Mouse (Mus musculus) olfactory bulb, adult 2 months (tissue): ENCODE measurements at regions not wholly inside any gene's neighbourhood (a gene's known extent, or its start where the extent isn't known, plus 50 kb on each side); places are given as distances from the start of the nearest gene placed in this dataset.

ENCODE experiments used
- H3K27ac ChIP-seq: fragments of 200-500 bp; 2 replicates; pipeline ENCODE4 v1.5.1; 2012; ENCODE audit warnings: low read depth, low read length; ENCODE audit not compliant: insufficient read depth
- H3K4me1 ChIP-seq: fragments of 200-500 bp; 2 replicates; pipeline ENCODE4 v1.6.1; 2012; ENCODE audit warnings: low read length; ENCODE audit not compliant: control insufficient read depth, insufficient read depth
- H3K4me3 ChIP-seq: fragments of 200-500 bp; 2 replicates; pipeline ENCODE4 v1.5.1; 2012; ENCODE audit warnings: mild to moderate bottlenecking, low read depth, low read length, moderate library complexity; ENCODE audit not compliant: insufficient read depth
- CTCF ChIP-seq: fragments of 200-500 bp; IDR thresholded peaks from 2 replicates; pipeline ENCODE4 v1.5.1; 2012; ENCODE audit warnings: low read depth, mild to moderate bottlenecking, low read length, moderate library complexity; ENCODE audit not compliant: insufficient read depth
- POLR2A ChIP-seq: fragments of 200-500 bp; IDR thresholded peaks from 2 replicates; pipeline ENCODE4 v1.6.1; 2012; ENCODE audit warnings: mild to moderate bottlenecking, low read depth, low read length, moderate library complexity; ENCODE audit not compliant: insufficient read depth
- WGBS: fragments of 180-500 bp; shearing (Covaris S2); methylation state at CpG from one replicate; pipeline ENCODE4 v1.1.7; 2018; 5-methylcytosine and 5-hydroxymethylcytosine counted together

DNA sequence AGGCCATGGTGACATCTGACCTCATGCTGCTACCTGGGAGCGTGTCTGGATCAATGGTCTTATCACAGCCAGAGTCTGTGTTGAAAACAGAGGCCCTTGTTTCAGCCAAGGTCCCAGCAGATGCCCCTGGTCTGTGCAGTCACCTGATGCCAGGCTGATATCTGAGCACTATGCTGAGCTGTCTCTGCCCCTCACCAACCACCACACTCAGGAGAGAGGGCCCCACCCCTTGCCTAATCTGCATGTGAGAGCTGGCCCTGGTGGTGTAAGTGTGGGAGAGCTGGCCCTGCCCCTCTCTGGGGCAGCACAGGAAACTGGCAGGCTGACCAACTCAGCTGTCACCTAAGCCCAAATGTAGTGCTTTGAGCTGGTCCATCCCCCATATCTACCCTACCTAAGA, 210.5 kb upstream of the A1bg start:
- no peaks in the 10 kb centered on the region for H3K4me1 ChIP-seq
- H3K27ac ChIP-seq: no peak overlapping the region
- no peak overlapping the region for H3K4me3 ChIP-seq
- TF ChIP-seq CTCF: no peak
- no peak for TF ChIP-seq POLR2A
- 90% methylated on average over 1 of the region's 1 CpGs for WGBS

DNA sequence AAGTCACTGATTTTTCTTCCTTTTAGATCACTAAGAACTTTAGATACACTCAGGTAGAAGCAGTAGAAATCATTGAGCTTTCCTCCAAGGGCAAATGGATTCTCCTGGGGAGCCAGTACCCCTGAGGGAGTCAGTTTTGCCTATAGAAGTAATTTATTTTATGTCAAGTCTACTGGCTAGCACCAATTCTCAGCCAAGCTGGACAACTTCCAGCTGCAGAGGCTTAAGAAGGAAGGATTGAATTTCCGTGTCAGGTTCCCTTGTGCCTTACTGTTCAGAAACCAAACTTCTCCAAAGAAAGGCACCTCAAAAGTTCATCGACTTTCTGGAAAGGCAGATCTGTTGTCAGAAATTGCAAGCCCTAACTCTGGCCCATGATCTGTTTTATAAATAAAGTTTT, 205.2 kb upstream of the A1bg start:
- no peak overlapping the region for H3K4me3 ChIP-seq
- TF ChIP-seq CTCF (no peak), POLR2A (no peak)
- H3K4me1 ChIP-seq: no peaks in the 10 kb centered on the region
- WGBS: 86% methylated on average over 2 of the region's 2 CpGs
- no peak overlapping the region for H3K27ac ChIP-seq

DNA sequence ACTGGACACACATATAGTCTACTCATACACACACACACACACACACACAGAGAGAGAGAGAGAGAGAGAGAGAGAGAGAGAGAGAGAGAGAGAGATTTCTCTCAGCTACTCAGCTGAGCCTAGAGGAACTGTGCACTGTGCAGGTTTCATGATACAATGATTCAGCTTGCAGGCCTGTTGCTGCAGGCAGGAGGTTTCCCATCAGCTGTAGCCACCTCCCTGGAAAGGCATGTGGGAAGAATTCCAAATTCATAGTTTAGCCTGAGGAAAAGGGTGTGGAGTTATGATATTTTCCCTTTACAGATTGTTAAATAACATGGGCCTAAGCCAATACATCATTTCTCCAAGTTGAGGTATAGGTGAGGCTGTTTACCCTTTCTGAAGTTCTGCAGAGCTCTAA, 204.3 kb upstream of the A1bg start:
- TF ChIP-seq POLR2A (no peak), CTCF (no peak)
- no peak overlapping the region for H3K4me3 ChIP-seq
- no peak overlapping the region for H3K27ac ChIP-seq
- H3K4me1 ChIP-seq: no peaks in the 10 kb centered on the region

DNA sequence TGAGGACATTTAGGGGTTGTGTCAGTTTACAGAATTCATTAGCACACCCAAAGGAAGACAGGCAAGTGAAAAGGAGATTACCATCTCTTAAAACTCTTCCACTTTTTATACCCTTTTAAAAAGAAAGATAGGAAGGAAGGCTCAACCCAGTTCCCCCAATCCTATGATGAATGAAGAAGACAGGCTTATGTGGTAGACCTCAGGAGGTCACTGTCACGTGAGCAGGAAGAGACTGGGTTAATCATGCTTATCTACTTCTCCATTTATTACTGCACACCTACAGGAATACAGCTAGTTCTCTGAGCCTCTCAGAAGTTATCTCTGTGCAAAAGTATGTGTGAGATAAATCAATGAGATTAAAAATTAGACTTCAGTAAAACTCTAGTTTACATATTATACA, 194.1 kb upstream of the A1bg start:
- WGBS: 62% methylated on average over 1 of the region's 1 CpGs
- H3K4me1 ChIP-seq: no peaks in the 10 kb centered on the region
- no peak overlapping the region for H3K4me3 ChIP-seq
- no peak overlapping the region for H3K27ac ChIP-seq
- no peak for TF ChIP-seq POLR2A
- TF ChIP-seq CTCF: no peak

DNA sequence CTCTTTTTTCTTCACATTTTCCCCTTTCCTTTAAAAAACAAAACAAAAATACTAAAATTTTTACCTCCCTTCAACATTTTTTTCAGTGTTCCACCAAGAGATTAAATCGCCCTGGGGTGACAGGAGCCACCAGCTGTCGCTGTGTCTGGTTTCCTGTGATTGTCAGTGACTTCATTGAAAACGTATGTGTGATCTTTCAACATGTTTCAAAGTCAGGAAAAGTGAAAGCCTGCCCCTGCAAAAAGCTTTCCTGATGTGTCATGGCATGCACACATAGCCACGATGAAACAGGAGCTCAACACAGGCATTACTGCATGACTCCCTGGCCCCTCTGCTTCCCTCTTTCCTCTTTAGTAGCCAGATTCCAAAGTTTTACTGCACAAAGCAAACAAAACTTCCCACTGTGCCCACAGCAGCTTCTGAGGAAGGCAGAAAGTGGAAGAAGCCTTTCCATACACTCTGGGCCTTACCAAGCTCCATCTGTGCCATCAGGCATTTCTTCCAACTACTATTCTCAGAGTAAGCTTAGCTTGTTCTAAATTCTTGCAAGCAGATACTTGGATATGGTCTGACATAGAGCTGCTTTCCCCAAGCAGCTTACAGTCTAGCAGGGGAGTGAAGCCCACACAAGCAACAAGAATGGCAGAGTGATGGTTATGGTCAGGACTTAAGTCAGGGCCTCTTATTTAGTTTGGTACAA, 186.8 kb upstream of the A1bg start:
- H3K4me1 ChIP-seq: no peaks in the 10 kb centered on the region
- H3K27ac ChIP-seq: no peak overlapping the region
- TF ChIP-seq POLR2A (no peak), CTCF (no peak)
- no peak overlapping the region for H3K4me3 ChIP-seq
- 68% methylated on average over 4 of the region's 4 CpGs for WGBS

DNA sequence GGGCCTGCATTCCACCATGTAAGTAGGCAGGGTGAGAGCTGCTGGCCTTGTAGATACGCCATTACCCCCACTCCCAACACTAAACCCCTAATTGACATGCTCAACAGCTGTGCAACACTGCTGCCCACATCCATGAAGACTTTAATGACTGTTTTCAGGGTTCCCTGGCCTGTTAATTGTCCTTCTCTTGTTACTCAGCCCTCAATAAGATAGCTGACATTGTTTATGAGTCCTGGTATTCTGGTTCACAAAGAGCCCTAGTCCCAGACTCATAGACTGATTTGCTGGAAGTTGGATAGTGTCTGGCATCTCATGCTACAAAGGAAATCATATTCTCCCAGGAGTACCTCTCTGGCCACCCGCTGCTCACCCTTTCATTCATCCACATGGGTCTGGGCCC, 186.1 kb upstream of the A1bg start:
- Histone ChIP-seq H3K27ac (no peak overlapping the region), H3K4me3 (no peak overlapping the region), H3K4me1 (no peaks in the 10 kb centered on the region)
- 58% methylated on average over 2 of the region's 2 CpGs for WGBS
- TF ChIP-seq CTCF (no peak), POLR2A (no peak)

DNA sequence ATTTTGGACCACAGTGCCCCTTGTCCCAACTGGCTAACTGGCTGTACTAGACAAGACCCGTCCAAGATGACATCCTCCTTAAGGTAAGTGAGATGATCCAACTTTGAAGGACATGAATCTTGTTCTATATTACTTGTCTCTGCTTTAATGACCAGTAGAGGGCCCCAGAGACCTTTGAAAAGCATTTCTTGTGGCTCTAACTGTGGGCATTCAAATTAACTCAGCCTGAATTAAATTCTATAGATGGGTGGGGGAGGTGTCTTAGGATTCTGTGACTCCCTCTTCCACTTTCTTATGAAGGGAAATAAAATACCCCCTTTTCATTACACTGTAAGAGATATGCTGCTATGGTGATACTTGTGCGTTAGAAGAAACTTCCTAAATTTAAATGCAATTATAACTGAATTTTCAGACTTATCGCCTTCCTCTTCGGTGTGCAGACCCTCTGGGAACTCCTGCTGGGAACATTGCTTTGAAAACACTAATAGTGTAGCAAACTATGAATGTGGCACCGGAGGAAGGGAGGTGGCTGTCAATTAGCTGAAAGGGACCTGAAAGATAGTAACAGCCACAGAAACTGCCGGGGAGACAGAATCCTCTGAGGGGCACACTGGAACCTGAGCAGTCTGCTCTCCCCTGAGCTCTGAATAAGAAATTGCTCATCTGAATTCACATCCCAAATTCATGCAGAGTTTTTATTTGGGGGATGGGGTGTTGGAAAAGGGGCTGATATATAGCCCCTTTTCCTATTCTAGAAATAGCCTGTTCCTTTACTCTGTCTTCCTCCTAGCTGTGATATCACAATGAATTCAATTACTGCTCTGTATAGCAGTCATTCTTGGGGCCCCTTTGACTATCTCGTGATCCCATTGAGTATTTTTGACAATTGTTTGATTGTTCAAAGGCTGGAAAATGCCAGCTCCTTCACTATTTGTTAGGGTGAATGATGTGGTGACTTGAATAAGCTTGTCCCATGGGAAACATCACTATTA, 179.9 kb upstream of the A1bg start:
- Histone ChIP-seq H3K4me3 (no peak overlapping the region), H3K27ac (no peak overlapping the region), H3K4me1 (no peaks in the 10 kb centered on the region)
- WGBS: 26% methylated on average over 7 of the region's 7 CpGs
- no peak for TF ChIP-seq POLR2A
- TF ChIP-seq CTCF: no peak

DNA sequence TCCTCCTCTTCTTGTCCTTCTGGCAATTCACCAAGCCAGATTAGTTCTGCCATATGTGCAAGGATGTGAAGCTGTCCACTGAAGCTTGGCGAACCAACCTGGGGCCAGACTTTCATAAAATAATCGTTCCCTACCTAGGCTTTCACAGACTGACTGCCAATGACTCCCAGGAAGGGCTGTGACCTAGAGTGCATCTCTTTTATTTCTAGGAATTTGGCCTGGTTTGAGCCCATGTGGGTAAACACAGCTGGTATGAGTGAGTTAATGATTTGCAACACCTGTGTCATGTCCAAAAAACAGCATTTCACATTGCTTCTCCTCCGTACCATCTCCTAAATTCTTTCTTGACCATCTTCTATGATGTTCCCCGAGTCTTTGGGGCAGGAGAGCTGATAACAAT, 178.0 kb upstream of the A1bg start:
- H3K27ac ChIP-seq: no peak overlapping the region
- TF ChIP-seq POLR2A: no peak
- no peak for TF ChIP-seq CTCF
- 81% methylated on average over 4 of the region's 4 CpGs for WGBS
- H3K4me3 ChIP-seq: no peak overlapping the region
- no peaks in the 10 kb centered on the region for H3K4me1 ChIP-seq

DNA sequence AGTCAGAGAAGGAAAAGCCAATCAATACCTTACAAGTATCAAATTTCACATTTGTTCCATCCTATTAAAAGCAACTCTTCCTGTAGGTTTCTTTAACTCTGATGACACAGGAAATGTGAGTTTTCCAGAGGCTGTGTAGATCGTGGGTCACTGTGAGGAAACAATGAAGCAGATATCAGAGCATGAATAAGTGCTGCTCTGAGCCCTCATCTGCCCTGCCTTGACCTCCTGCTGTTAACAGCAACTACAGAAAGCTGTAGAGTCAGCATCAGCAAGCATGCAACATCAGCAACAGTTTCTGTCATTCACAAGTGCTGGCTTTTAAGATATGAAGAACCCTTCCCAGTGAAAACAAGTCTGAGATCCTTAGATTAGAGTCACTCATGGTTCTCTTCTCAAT, 176.2 kb upstream of the A1bg start:
- no peak overlapping the region for H3K4me3 ChIP-seq
- WGBS: 63% methylated on average over 1 of the region's 1 CpGs
- no peaks in the 10 kb centered on the region for H3K4me1 ChIP-seq
- no peak overlapping the region for H3K27ac ChIP-seq
- TF ChIP-seq CTCF: no peak
- no peak for TF ChIP-seq POLR2A

DNA sequence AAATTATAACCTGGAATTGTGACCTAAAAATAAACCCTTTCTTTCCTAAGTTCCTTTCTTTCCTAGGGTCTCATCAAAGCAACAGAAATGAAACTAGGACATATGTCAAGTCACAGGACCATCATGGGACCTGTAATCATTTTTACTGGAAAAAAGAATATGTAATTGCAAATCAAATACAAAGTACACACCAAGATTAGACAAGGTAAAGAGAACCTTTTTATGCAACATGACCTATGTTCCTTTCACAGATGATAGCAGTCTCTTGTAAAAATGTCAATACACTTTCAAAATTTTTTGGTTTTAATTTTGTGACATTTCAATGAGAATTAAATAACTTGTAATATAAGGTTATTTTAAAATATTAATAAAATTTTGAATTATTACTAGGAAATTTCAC, 175.7 kb upstream of the A1bg start:
- no peak overlapping the region for H3K27ac ChIP-seq
- H3K4me1 ChIP-seq: no peaks in the 10 kb centered on the region
- TF ChIP-seq POLR2A: no peak
- TF ChIP-seq CTCF: no peak
- no peak overlapping the region for H3K4me3 ChIP-seq
